Mouse (Mus musculus) liver, embryonic 13.5 days (tissue): ENCODE measurements at regions not wholly inside any gene's neighbourhood (a gene's known extent, or its start where the extent isn't known, plus 50 kb on each side); places are given as distances from the start of the nearest gene placed in this dataset.

Experiments used
- ATAC-seq: fragments of 200-750 bp; cut with Nextera tagmentation; 2 replicates; pipeline ENCODE4 v1.8.0; 2017; ENCODE audit warnings: low read depth, mild to moderate bottlenecking, moderate number of reproducible peaks, moderate library complexity
- DNase-seq: peaks from one replicate; pipeline ENCODE4 v3.0.0; 2022
- H3K27ac ChIP-seq: fragments of 300-500 bp; sonication (generic); 2 replicates; pipeline ENCODE4 v1.5.1; 2015; ENCODE audit warnings: moderate library complexity, mild to moderate bottlenecking, inconsistent platforms
- H3K27me3 ChIP-seq: fragments of 300-500 bp; sonication (generic); 2 replicates; pipeline ENCODE4 v1.6.1; 2015; ENCODE audit warnings: mild to moderate bottlenecking, inconsistent platforms
- H3K36me3 ChIP-seq: fragments of 300-500 bp; sonication (generic); 2 replicates; pipeline ENCODE4 v1.6.1; 2015; ENCODE audit warnings: mild to moderate bottlenecking, inconsistent platforms
- H3K4me1 ChIP-seq: fragments of 300-500 bp; sonication (generic); replicated peaks from 2 replicates; pipeline ENCODE4 v1.6.1; 2015; ENCODE audit warnings: inconsistent platforms
- H3K4me2 ChIP-seq: fragments of 300-500 bp; sonication (generic); 2 replicates; pipeline ENCODE4 v1.6.1; 2015; ENCODE audit warnings: inconsistent platforms, mild to moderate bottlenecking, moderate library complexity
- H3K4me3 ChIP-seq: fragments of 300-500 bp; sonication (generic); replicated peaks from 2 replicates; pipeline ENCODE4 v1.5.1; 2015; ENCODE audit warnings: mild to moderate bottlenecking, inconsistent platforms
- H3K9ac ChIP-seq: fragments of 300-500 bp; sonication (generic); 2 replicates; pipeline ENCODE4 v1.6.1; 2015; ENCODE audit warnings: mild to moderate bottlenecking, inconsistent platforms
- H3K9me3 ChIP-seq: fragments of 300-500 bp; sonication (generic); replicated peaks from 2 replicates; pipeline ENCODE4 v1.6.1; 2016; ENCODE audit warnings: inconsistent platforms
- WGBS: fragments of 180-500 bp; shearing (Covaris S2); methylation state at CpG from one replicate; pipeline ENCODE4 v1.1.7; 2015; ENCODE audit not compliant: insufficient replicate concordance; 5-methylcytosine and 5-hydroxymethylcytosine counted together

DNA sequence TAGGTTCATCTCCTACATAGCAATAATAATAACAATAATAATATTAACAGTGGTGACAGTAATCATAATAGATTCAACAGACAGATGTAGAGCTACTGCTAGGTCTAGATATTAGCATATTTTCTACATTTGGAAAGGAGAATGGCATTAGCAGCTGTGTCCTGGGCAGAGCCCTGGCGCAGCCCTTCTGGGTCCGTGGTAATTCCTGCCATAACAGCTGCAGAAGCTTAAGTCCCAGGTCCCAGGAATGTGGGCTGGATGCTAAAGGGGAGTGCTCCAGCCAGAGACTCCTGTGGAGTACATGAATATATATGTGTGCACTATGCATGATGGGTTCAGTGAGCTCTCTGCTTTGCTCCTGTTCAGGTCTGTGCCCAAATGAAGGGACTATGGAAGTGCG lies 262.7 kb upstream of the Hs6st1 start:
- 77% methylated on average over 3 of the region's 3 CpGs for WGBS
- H3K27ac ChIP-seq: no peak overlapping the region
- no peaks in the 10 kb centered on the region for H3K4me1 ChIP-seq
- H3K4me3 ChIP-seq: no peak overlapping the region
- no peak for ATAC-seq
- H3K36me3 ChIP-seq: no peaks in the 10 kb centered on the region
- DNase-seq: no peak
- H3K9ac ChIP-seq: no peak overlapping the region
- H3K27me3 ChIP-seq: no peaks in the 10 kb centered on the region
- H3K9me3 ChIP-seq: no peaks in the 10 kb centered on the region
- no peak overlapping the region for H3K4me2 ChIP-seq

DNA sequence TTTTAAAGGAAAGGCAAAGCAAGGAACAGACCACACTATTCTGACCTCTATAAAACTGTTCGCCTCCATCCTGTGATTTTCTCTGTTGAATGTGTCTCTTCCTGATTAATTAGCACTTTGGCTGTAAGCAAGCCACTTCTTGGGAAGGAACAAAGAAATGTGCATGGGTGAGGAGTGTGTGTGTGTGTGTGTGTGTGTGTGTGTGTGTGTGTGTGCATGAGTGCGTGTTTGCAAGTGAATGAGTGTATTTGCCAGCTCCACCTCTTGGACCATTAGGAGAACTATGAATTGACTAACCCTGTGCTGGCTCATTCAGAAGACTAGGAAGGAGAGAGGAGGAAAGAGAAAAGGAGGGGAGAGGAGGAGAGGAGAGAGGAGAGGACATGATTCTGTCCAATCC lies 261.9 kb upstream of the Hs6st1 start:
- no peaks in the 10 kb centered on the region for H3K4me1 ChIP-seq
- DNase-seq (no peak), ATAC-seq (no peak)
- WGBS: 55% methylated on average over 2 of the region's 2 CpGs
- H3K4me2 ChIP-seq: no peak overlapping the region
- no peak overlapping the region for H3K9ac ChIP-seq
- no peaks in the 10 kb centered on the region for H3K27me3 ChIP-seq
- no peaks in the 10 kb centered on the region for H3K36me3 ChIP-seq
- no peak overlapping the region for H3K4me3 ChIP-seq
- H3K27ac ChIP-seq: no peak overlapping the region
- H3K9me3 ChIP-seq: no peaks in the 10 kb centered on the region

DNA sequence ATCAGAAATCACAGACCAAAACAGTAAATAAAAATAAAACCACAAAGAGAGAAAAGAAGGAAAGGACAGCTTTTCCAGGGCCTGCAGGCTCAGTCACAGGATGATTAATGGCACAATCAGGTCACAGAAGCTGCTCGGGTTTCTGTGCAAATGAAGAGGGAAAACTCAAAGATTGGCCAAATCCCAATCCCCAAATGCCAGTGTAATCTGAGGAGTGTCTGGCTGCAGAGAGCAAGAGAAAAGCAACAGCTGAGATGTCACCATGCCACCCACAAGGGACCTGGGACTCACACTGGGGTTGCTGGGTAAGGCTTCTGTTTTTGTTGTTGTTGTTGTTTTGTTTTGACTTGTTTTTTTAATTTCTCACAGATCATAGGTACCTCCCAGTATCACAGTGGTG lies 261.5 kb upstream of the Hs6st1 start:
- no peaks in the 10 kb centered on the region for H3K27me3 ChIP-seq
- DNase-seq: no peak
- H3K27ac ChIP-seq: no peak overlapping the region
- no peak for ATAC-seq
- no peak overlapping the region for H3K9ac ChIP-seq
- H3K4me3 ChIP-seq: no peak overlapping the region
- H3K4me2 ChIP-seq: no peak overlapping the region
- no peaks in the 10 kb centered on the region for H3K9me3 ChIP-seq
- H3K4me1 ChIP-seq: no peaks in the 10 kb centered on the region
- WGBS: 25% methylated on average over 1 of the region's 1 CpGs
- no peaks in the 10 kb centered on the region for H3K36me3 ChIP-seq

- no peaks in the 10 kb centered on the region for H3K36me3 ChIP-seq
- no peak overlapping the region for H3K27ac ChIP-seq
- ATAC-seq (no peak), DNase-seq (no peak)
- no peak overlapping the region for H3K9ac ChIP-seq
- no peak overlapping the region for H3K4me2 ChIP-seq
- H3K4me1 ChIP-seq: no peaks in the 10 kb centered on the region
- no peaks in the 10 kb centered on the region for H3K27me3 ChIP-seq
- no peaks in the 10 kb centered on the region for H3K9me3 ChIP-seq
- WGBS: 60% methylated on average over 4 of the region's 4 CpGs
- H3K4me3 ChIP-seq: no peak overlapping the region
These were observed 259.3 kb upstream of the Hs6st1 start for GRCm38 (mm10) chr1:35808894-35809293.

DNA sequence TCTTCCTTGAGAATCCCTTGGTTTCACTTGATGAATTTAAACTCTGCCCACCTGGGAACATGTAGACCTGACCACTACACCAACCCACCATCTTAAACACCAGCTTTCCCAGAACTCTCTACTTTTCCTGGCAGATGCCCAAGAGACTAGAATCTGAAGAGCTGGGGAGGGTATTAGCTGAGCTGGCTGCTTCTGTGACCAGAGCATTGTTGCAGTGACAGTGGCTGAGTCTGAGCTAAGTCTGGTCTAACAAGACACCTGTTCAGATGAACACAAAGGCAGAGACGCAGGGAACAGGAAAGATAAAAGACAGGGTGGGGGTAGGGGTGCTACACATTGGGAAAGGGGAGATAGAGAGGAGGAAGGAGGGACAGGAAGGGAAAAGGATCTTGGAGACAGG lies 258.9 kb upstream of the Hs6st1 start:
- WGBS: 43% methylated on average over 1 of the region's 1 CpGs
- no peak for DNase-seq

GRCm38 (mm10) chr1:35810571-35811342 lies 257.4 kb upstream of the Hs6st1 start:
- Histone ChIP-seq H3K4me2 (no peak overlapping the region), H3K27ac (no peak overlapping the region), H3K4me1 (no peaks in the 10 kb centered on the region), H3K9ac (no peak overlapping the region), H3K9me3 (no peaks in the 10 kb centered on the region), H3K27me3 (no peaks in the 10 kb centered on the region), H3K36me3 (no peaks in the 10 kb centered on the region), H3K4me3 (no peak overlapping the region)
- ATAC-seq (no peak), DNase-seq (no peak)
- 64% methylated on average over 8 of the region's 8 CpGs for WGBS

More for the DNA sequence above, 258.9 kb upstream of the Hs6st1 start:
- ATAC-seq: no peak
- no peaks in the 10 kb centered on the region for H3K27me3 ChIP-seq
- H3K9ac ChIP-seq: no peak overlapping the region
- H3K4me2 ChIP-seq: no peak overlapping the region
- H3K4me3 ChIP-seq: no peak overlapping the region
- H3K36me3 ChIP-seq: no peaks in the 10 kb centered on the region
- no peak overlapping the region for H3K27ac ChIP-seq
- no peaks in the 10 kb centered on the region for H3K4me1 ChIP-seq
- H3K9me3 ChIP-seq: no peaks in the 10 kb centered on the region

DNA sequence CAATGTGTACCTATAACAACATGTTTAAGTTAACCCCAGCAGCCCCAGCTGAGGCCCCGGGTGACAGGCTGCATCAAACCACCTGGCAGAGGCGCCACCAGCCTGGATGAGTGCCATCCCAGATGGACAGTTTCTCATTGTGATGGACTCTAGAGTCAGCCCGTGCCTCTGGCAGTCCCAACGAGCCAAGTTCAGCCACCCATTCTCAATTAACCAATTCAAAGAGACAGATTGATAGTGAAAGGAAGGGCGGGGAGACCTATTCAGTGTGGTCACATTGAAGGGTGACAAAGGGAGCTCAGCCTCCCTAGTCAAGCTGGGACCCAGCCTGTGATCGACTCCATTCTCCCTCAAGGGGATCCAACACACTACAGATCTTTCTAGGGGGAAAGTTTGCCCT lies 256.8 kb upstream of the Hs6st1 start:
- Histone ChIP-seq H3K27ac (no peak overlapping the region), H3K4me3 (no peak overlapping the region), H3K9ac (no peak overlapping the region), H3K9me3 (no peaks in the 10 kb centered on the region), H3K4me2 (no peak overlapping the region), H3K27me3 (no peaks in the 10 kb centered on the region), H3K36me3 (no peaks in the 10 kb centered on the region), H3K4me1 (no peaks in the 10 kb centered on the region)
- 57% methylated on average over 6 of the region's 6 CpGs for WGBS
- ATAC-seq (no peak), DNase-seq (no peak)

- WGBS: 77% methylated on average over 7 of the region's 7 CpGs
- Histone ChIP-seq H3K9me3 (no peaks in the 10 kb centered on the region), H3K9ac (no peak overlapping the region), H3K4me1 (no peaks in the 10 kb centered on the region), H3K4me2 (no peak overlapping the region), H3K36me3 (no peaks in the 10 kb centered on the region), H3K4me3 (no peak overlapping the region), H3K27ac (no peak overlapping the region), H3K27me3 (no peaks in the 10 kb centered on the region)
- no peak for DNase-seq
- ATAC-seq: no peak
These were observed 256.4 kb upstream of the Hs6st1 start for GRCm38 (mm10) chr1:35811795-35812194.

- ATAC-seq (no peak), DNase-seq (no peak)
- WGBS: 36% methylated on average over 5 of the region's 5 CpGs
- H3K27me3 ChIP-seq: no peaks in the 10 kb centered on the region
- H3K4me3 ChIP-seq: no peak overlapping the region
- no peaks in the 10 kb centered on the region for H3K36me3 ChIP-seq
- no peaks in the 10 kb centered on the region for H3K4me1 ChIP-seq
- no peak overlapping the region for H3K4me2 ChIP-seq
- no peak overlapping the region for H3K27ac ChIP-seq
- H3K9ac ChIP-seq: no peak overlapping the region
- no peaks in the 10 kb centered on the region for H3K9me3 ChIP-seq
These were observed 254.6 kb upstream of the Hs6st1 start for GRCm38 (mm10) chr1:35813625-35814024.

- no peaks in the 10 kb centered on the region for H3K9me3 ChIP-seq
- H3K4me1 ChIP-seq: no peaks in the 10 kb centered on the region
- H3K9ac ChIP-seq: no peak overlapping the region
- no peaks in the 10 kb centered on the region for H3K36me3 ChIP-seq
- no peak for DNase-seq
- H3K27ac ChIP-seq: no peak overlapping the region
- ATAC-seq: no peak
- no peak overlapping the region for H3K4me3 ChIP-seq
- H3K4me2 ChIP-seq: no peak overlapping the region
- WGBS: 67% methylated on average over 9 of the region's 9 CpGs
- H3K27me3 ChIP-seq: no peaks in the 10 kb centered on the region
These were observed 254.0 kb upstream of the Hs6st1 start for GRCm38 (mm10) chr1:35814207-35814606.

- Histone ChIP-seq H3K9ac (no peak overlapping the region), H3K4me2 (no peak overlapping the region), H3K27me3 (no peaks in the 10 kb centered on the region), H3K4me1 (no peaks in the 10 kb centered on the region), H3K36me3 (no peaks in the 10 kb centered on the region), H3K27ac (no peak overlapping the region), H3K4me3 (no peak overlapping the region), H3K9me3 (no peaks in the 10 kb centered on the region)
- 70% methylated on average over 3 of the region's 3 CpGs for WGBS
- ATAC-seq (no peak), DNase-seq (no peak)
These were observed 253.4 kb upstream of the Hs6st1 start for GRCm38 (mm10) chr1:35814751-35815150.

- WGBS: 77% methylated on average over 6 of the region's 6 CpGs
- Histone ChIP-seq H3K27ac (no peak overlapping the region), H3K36me3 (no peaks in the 10 kb centered on the region), H3K4me3 (no peak overlapping the region), H3K27me3 (no peaks in the 10 kb centered on the region), H3K4me2 (no peak overlapping the region), H3K9ac (no peak overlapping the region), H3K4me1 (no peaks in the 10 kb centered on the region), H3K9me3 (no peaks in the 10 kb centered on the region)
- DNase-seq (no peak), ATAC-seq (no peak)
These were observed 246.4 kb upstream of the Hs6st1 start for GRCm38 (mm10) chr1:35821791-35822190.
